Mouse (Mus musculus): Measurements from ENCODE around the gene March10. TPM values are rescaled to one million over a fixed set of nuclear protein-coding genes. Genes with fewer than 3 reads are reported as not detected.

March10 gene
- total RNA-seq, 1 experiment = 0.22 TPM

GRCm38 (mm10) chr11:105474352-105474736 is 17.8 kb upstream of the March10 start:
- Histone ChIP-seq H3K27ac (ENCODE audit: insufficient read depth, low read depth, low read length, poor library complexity, severe bottlenecking) (no peak overlapping the region), H3K4me3 (ENCODE audit: insufficient read depth in 1 of 2, low read depth in 1 of 2, low read length in 2 of 2, poor library complexity in 1 of 2, severe bottlenecking in 1 of 2) (no peak overlapping the region), H3K36me3 (ENCODE audit: control insufficient read depth, insufficient read depth, low read length, poor library complexity, severe bottlenecking) (no peaks in the 10 kb centered on the region), H3K4me1 (ENCODE audit: control insufficient read depth in 2 of 2, insufficient read depth in 2 of 2, low read length in 2 of 2, poor library complexity in 1 of 2) (no peaks in the 10 kb centered on the region), H3K9me3 (ENCODE audit: control insufficient read depth, insufficient read depth, low read depth, low read length) (no peaks in the 10 kb centered on the region), H3K9ac (ENCODE audit: insufficient read depth, low read depth, low read length, poor library complexity, severe bottlenecking) (no peak overlapping the region)
- TF ChIP-seq CHD2 (IDR thresholded peaks at IDR 0.05; ENCODE audit: low read depth, low read length) (no peak), HCFC1 (IDR thresholded peaks at IDR 0.05; ENCODE audit: borderline replicate concordance, insufficient read depth, low read length) (no peak), ZC3H11A (IDR thresholded peaks at IDR 0.05; ENCODE audit: borderline replicate concordance, low read depth, low read length) (no peak), MAFK (IDR thresholded peaks at IDR 0.05; ENCODE audit: insufficient read depth, low read depth, low read length) (no peak), ZNF384 (IDR thresholded peaks at IDR 0.05; ENCODE audit: low read depth, low read length) (no peak)
- in situ Hi-C loops (cut with MboI; ENCODE audit: low sequenced_read_pairs in 2 of 2, unreplicated experiment in 2 of 2) = no loop called here
- no peak for DNase-seq (ENCODE audit: low read depth, low spot score)

- H3K36me3 ChIP-seq (ENCODE audit: control insufficient read depth, insufficient read depth, low read length, poor library complexity, severe bottlenecking) = no peaks in the 10 kb centered on the region
- no peak overlapping the region for H3K9ac ChIP-seq (ENCODE audit: insufficient read depth, low read depth, low read length, poor library complexity, severe bottlenecking)
- no peak for TF ChIP-seq MAFK (IDR thresholded peaks at IDR 0.05; ENCODE audit: insufficient read depth, low read depth, low read length)
- TF ChIP-seq CHD2 (IDR thresholded peaks at IDR 0.05; ENCODE audit: low read depth, low read length) = no peak
- TF ChIP-seq HCFC1 (IDR thresholded peaks at IDR 0.05; ENCODE audit: borderline replicate concordance, insufficient read depth, low read length) = no peak
- no peak for TF ChIP-seq ZC3H11A (IDR thresholded peaks at IDR 0.05; ENCODE audit: borderline replicate concordance, low read depth, low read length)
- no peak for TF ChIP-seq ZNF384 (IDR thresholded peaks at IDR 0.05; ENCODE audit: low read depth, low read length)
- no peaks in the 10 kb centered on the region for H3K9me3 ChIP-seq (ENCODE audit: control insufficient read depth, insufficient read depth, low read depth, low read length)
- no peak for DNase-seq (ENCODE audit: low read depth, low spot score)
- H3K27ac ChIP-seq (ENCODE audit: insufficient read depth, low read depth, low read length, poor library complexity, severe bottlenecking) = no peak overlapping the region
- no peak overlapping the region for H3K4me3 ChIP-seq (ENCODE audit: insufficient read depth in 1 of 2, low read depth in 1 of 2, low read length in 2 of 2, poor library complexity in 1 of 2, severe bottlenecking in 1 of 2)
- H3K4me1 ChIP-seq (ENCODE audit: control insufficient read depth in 2 of 2, insufficient read depth in 2 of 2, low read length in 2 of 2, poor library complexity in 1 of 2) = no peaks in the 10 kb centered on the region
- in situ Hi-C loops (cut with MboI; ENCODE audit: low sequenced_read_pairs in 2 of 2, unreplicated experiment in 2 of 2) = no loop called here
Observed at GRCm38 (mm10) chr11:105473716-105474351, 17.3 kb upstream of the March10 start.

GRCm38 (mm10) chr11:105472610-105473009 is 16.1 kb upstream of the March10 start:
- H3K9me3 ChIP-seq (ENCODE audit: control insufficient read depth, insufficient read depth, low read depth, low read length) = no peaks in the 10 kb centered on the region
- no peak overlapping the region for H3K4me3 ChIP-seq (ENCODE audit: insufficient read depth in 1 of 2, low read depth in 1 of 2, low read length in 2 of 2, poor library complexity in 1 of 2, severe bottlenecking in 1 of 2)
- in situ Hi-C loops (cut with MboI; ENCODE audit: low sequenced_read_pairs in 2 of 2, unreplicated experiment in 2 of 2) = no loop called here
- no peaks in the 10 kb centered on the region for H3K4me1 ChIP-seq (ENCODE audit: control insufficient read depth in 2 of 2, insufficient read depth in 2 of 2, low read length in 2 of 2, poor library complexity in 1 of 2)
- no peaks in the 10 kb centered on the region for H3K36me3 ChIP-seq (ENCODE audit: control insufficient read depth, insufficient read depth, low read length, poor library complexity, severe bottlenecking)
- no peak overlapping the region for H3K9ac ChIP-seq (ENCODE audit: insufficient read depth, low read depth, low read length, poor library complexity, severe bottlenecking)
- TF ChIP-seq ZC3H11A (IDR thresholded peaks at IDR 0.05; ENCODE audit: borderline replicate concordance, low read depth, low read length) (no peak), HCFC1 (IDR thresholded peaks at IDR 0.05; ENCODE audit: borderline replicate concordance, insufficient read depth, low read length) (no peak), CHD2 (IDR thresholded peaks at IDR 0.05; ENCODE audit: low read depth, low read length) (no peak), MAFK (IDR thresholded peaks at IDR 0.05; ENCODE audit: insufficient read depth, low read depth, low read length) (no peak), ZNF384 (IDR thresholded peaks at IDR 0.05; ENCODE audit: low read depth, low read length) (no peak)
- no peak for DNase-seq (ENCODE audit: low read depth, low spot score)
- no peak overlapping the region for H3K27ac ChIP-seq (ENCODE audit: insufficient read depth, low read depth, low read length, poor library complexity, severe bottlenecking)

- in situ Hi-C loops (cut with MboI; ENCODE audit: low sequenced_read_pairs in 2 of 2, unreplicated experiment in 2 of 2) = no loop called here
- Histone ChIP-seq H3K9me3 (ENCODE audit: control insufficient read depth, insufficient read depth, low read depth, low read length) (no peaks in the 10 kb centered on the region), H3K9ac (ENCODE audit: insufficient read depth, low read depth, low read length, poor library complexity, severe bottlenecking) (no peak overlapping the region), H3K36me3 (ENCODE audit: control insufficient read depth, insufficient read depth, low read length, poor library complexity, severe bottlenecking) (no peaks in the 10 kb centered on the region), H3K4me1 (ENCODE audit: control insufficient read depth in 2 of 2, insufficient read depth in 2 of 2, low read length in 2 of 2, poor library complexity in 1 of 2) (no peaks in the 10 kb centered on the region), H3K4me3 (ENCODE audit: insufficient read depth in 1 of 2, low read depth in 1 of 2, low read length in 2 of 2, poor library complexity in 1 of 2, severe bottlenecking in 1 of 2) (no peak overlapping the region), H3K27ac (ENCODE audit: insufficient read depth, low read depth, low read length, poor library complexity, severe bottlenecking) (no peak overlapping the region)
- TF ChIP-seq MAFK (IDR thresholded peaks at IDR 0.05; ENCODE audit: insufficient read depth, low read depth, low read length) (no peak), HCFC1 (IDR thresholded peaks at IDR 0.05; ENCODE audit: borderline replicate concordance, insufficient read depth, low read length) (no peak), CHD2 (IDR thresholded peaks at IDR 0.05; ENCODE audit: low read depth, low read length) (no peak), ZC3H11A (IDR thresholded peaks at IDR 0.05; ENCODE audit: borderline replicate concordance, low read depth, low read length) (no peak), ZNF384 (IDR thresholded peaks at IDR 0.05; ENCODE audit: low read depth, low read length) (no peak)
- DNase-seq (ENCODE audit: low read depth, low spot score) = no peak
Observed at GRCm38 (mm10) chr11:105470896-105471295, 14.4 kb upstream of the March10 start.

Measured in ES-E14 (cell line).